Mouse (Mus musculus): ENCODE measurements at regions not wholly inside any gene's neighbourhood (a gene's known extent, or its start where the extent isn't known, plus 50 kb on each side); places are given as distances from the start of the nearest gene placed in this dataset.
"Not testable (repeated sequence)": the region's sequence is repeated elsewhere in the genome, so short reads cannot be mapped to it uniquely, and the experiment has no call there.

- Histone ChIP-seq H3K27ac (peak overlapping the region; percentile 81), H3K4me3 (peak overlapping the region; percentile 15; the same call in 1 of the 2 replicates)
- no peak for TF ChIP-seq CTCF (conservative IDR thresholded peaks at IDR 0.05)
- DNase-seq (ENCODE audit: low spot score in 2 of 2), result peak; percentile 15 to 63
Observed at GRCm38 (mm10) chr5:91767886-91768285, 195.0 kb downstream of the Rchy1 start.

GRCm38 (mm10) chr5:91767060-91767459 is 195.8 kb downstream of the Rchy1 start:
- TF ChIP-seq CTCF (conservative IDR thresholded peaks at IDR 0.05), result no peak
- H3K27ac ChIP-seq, result peak overlapping the region; percentile 81
- no peak overlapping the region for H3K4me3 ChIP-seq
- DNase-seq (ENCODE audit: low spot score in 2 of 2), result no peak

GRCm38 (mm10) chr5:91764621-91765020 is 198.2 kb downstream of the Rchy1 start:
- TF ChIP-seq CTCF (conservative IDR thresholded peaks at IDR 0.05), result no peak

GRCm38 (mm10) chr5:91762589-91762988 is 200.3 kb downstream of the Rchy1 start:
- Histone ChIP-seq H3K27ac (no peak overlapping the region), H3K4me3 (no peak overlapping the region)
- TF ChIP-seq CTCF (conservative IDR thresholded peaks at IDR 0.05), result no peak
- no peak for DNase-seq (ENCODE audit: low spot score in 2 of 2)

More at GRCm38 (mm10) chr5:91764621-91765020, 198.2 kb downstream of the Rchy1 start:
- H3K27ac ChIP-seq, result no peak overlapping the region
- H3K4me3 ChIP-seq, result no peak overlapping the region
- no peak for DNase-seq (ENCODE audit: low spot score in 2 of 2)

GRCm38 (mm10) chr5:91755958-91756357 is 206.9 kb downstream of the Rchy1 start:
- TF ChIP-seq CTCF (conservative IDR thresholded peaks at IDR 0.05), result no peak
- peak overlapping the region; percentile 14; the same call in 1 of the 2 replicates for H3K27ac ChIP-seq
- DNase-seq (ENCODE audit: low spot score in 2 of 2), result peak in 1 of 2 experiments; percentile 20
- H3K4me3 ChIP-seq, result no peak overlapping the region

GRCm38 (mm10) chr5:91752846-91753245 is 210.0 kb downstream of the Rchy1 start:
- not testable (repeated sequence) for DNase-seq (ENCODE audit: low spot score in 2 of 2); H3K27ac ChIP-seq; H3K4me3 ChIP-seq

- TF ChIP-seq CTCF (conservative IDR thresholded peaks at IDR 0.05), result no peak
Observed at GRCm38 (mm10) chr5:91751168-91751567, 211.7 kb downstream of the Rchy1 start.

GRCm38 (mm10) chr5:91746077-91746476 is 216.8 kb downstream of the Rchy1 start:
- no peak for TF ChIP-seq CTCF (conservative IDR thresholded peaks at IDR 0.05)
- DNase-seq (ENCODE audit: low spot score in 2 of 2), result no peak
- Histone ChIP-seq H3K27ac (no peak overlapping the region), H3K4me3 (no peak overlapping the region)

More at GRCm38 (mm10) chr5:91751168-91751567, 211.7 kb downstream of the Rchy1 start:
- Histone ChIP-seq H3K27ac (no peak overlapping the region), H3K4me3 (no peak overlapping the region)
- DNase-seq (ENCODE audit: low spot score in 2 of 2), result no peak

- no peak for TF ChIP-seq CTCF (conservative IDR thresholded peaks at IDR 0.05)
- Histone ChIP-seq H3K27ac (no peak overlapping the region), H3K4me3 (no peak overlapping the region)
- DNase-seq (ENCODE audit: low spot score in 2 of 2), result no peak
Observed at GRCm38 (mm10) chr5:91744389-91744788, 218.5 kb downstream of the Rchy1 start.

- Histone ChIP-seq H3K27ac (no peak overlapping the region), H3K4me3 (no peak overlapping the region)
- no peak for DNase-seq (ENCODE audit: low spot score in 2 of 2)
- no peak for TF ChIP-seq CTCF (conservative IDR thresholded peaks at IDR 0.05)
Observed at GRCm38 (mm10) chr5:91740159-91740537, 222.7 kb downstream of the Rchy1 start.

GRCm38 (mm10) chr5:91739433-91740158 is 222.2 kb downstream of the Parm1 start:
- peak; percentile 47 to 59 for DNase-seq (ENCODE audit: low spot score in 2 of 2)
- no peak for TF ChIP-seq CTCF (conservative IDR thresholded peaks at IDR 0.05)
- Histone ChIP-seq H3K27ac (peak overlapping the region; percentile 51; the same call in 1 of the 2 replicates), H3K4me3 (no peak overlapping the region)

GRCm38 (mm10) chr5:91732002-91732401 is 214.6 kb downstream of the Parm1 start:
- H3K4me3 ChIP-seq, result no peak overlapping the region
- no peak for DNase-seq (ENCODE audit: low spot score in 2 of 2)
- H3K27ac ChIP-seq, result no peak overlapping the region
- no peak for TF ChIP-seq CTCF (conservative IDR thresholded peaks at IDR 0.05)

GRCm38 (mm10) chr5:91731155-91731554 is 213.7 kb downstream of the Parm1 start:
- H3K27ac ChIP-seq, result no peak overlapping the region
- TF ChIP-seq CTCF (conservative IDR thresholded peaks at IDR 0.05), result no peak

GRCm38 (mm10) chr5:91729868-91730267 is 212.5 kb downstream of the Parm1 start:
- no peak for DNase-seq (ENCODE audit: low spot score in 2 of 2)
- H3K4me3 ChIP-seq, result no peak overlapping the region
- TF ChIP-seq CTCF (conservative IDR thresholded peaks at IDR 0.05), result no peak
- no peak overlapping the region for H3K27ac ChIP-seq

More at GRCm38 (mm10) chr5:91731155-91731554, 213.7 kb downstream of the Parm1 start:
- no peak for DNase-seq (ENCODE audit: low spot score in 2 of 2)
- H3K4me3 ChIP-seq, result no peak overlapping the region
